Mouse (Mus musculus) CD4-positive naive resting alpha-beta T cell, adult 57 days (primary cell): ENCODE measurements around the gene Csn1s1. TPM values are rescaled to one million over a fixed set of nuclear protein-coding genes. Genes with fewer than 3 reads are reported as not detected.

ENCODE experiments used
- total RNA-seq: library from RNA; stranded (reverse); gene quantifications from one replicate; pipeline ENCODE4 v1.2.4, GENCODE M21; 2023

The Csn1s1 gene
- total RNA-seq: not detected

GRCm38 (mm10) chr5:87665908-87666307 lies at the start of gene Csn1s1:
Gene Csn1s1 (plus strand): TSS chr5:87666208.

GRCm38 (mm10) chr5:87699530-87699929 lies 33.5 kb downstream of the Csn1s1 start, which contains the start of gene Csn2:
Gene Csn2 (minus strand): TSS chr5:87699630.

Other genes starting within 250 kb of the Csn1s1 start
- gene Ugt2b38, start 242.0 kb upstream of the Csn1s1 start, total RNA-seq: not detected
- gene Ugt2a2, start 183.9 kb upstream of the Csn1s1 start, total RNA-seq: not detected
- not detected for gene Gm43638, start 179.4 kb upstream of the Csn1s1 start, total RNA-seq
- not detected for gene Ugt2a1, start 175.3 kb upstream of the Csn1s1 start, total RNA-seq
- gene Sult1b1, start 128.0 kb upstream of the Csn1s1 start, total RNA-seq: not detected
- not detected for gene Sult1d1, start 97.2 kb upstream of the Csn1s1 start, total RNA-seq
- not detected for gene Sult1e1, start 74.6 kb upstream of the Csn1s1 start, total RNA-seq
- gene Csn2, start 33.4 kb downstream of the Csn1s1 start, total RNA-seq: not detected
- gene Csn1s2a, start 108.4 kb downstream of the Csn1s1 start, total RNA-seq: not detected
- gene Csn1s2b, start 141.9 kb downstream of the Csn1s1 start, total RNA-seq: not detected
- gene Prr27, start 159.5 kb downstream of the Csn1s1 start, total RNA-seq: not detected
- not detected for gene Odam, start 218.8 kb downstream of the Csn1s1 start, total RNA-seq